Mouse (Mus musculus) neural tube, embryonic 14.5 days (tissue): Measurements from ENCODE around the gene Gbf1. TPM values are rescaled to one million over a fixed set of nuclear protein-coding genes. Genes with fewer than 3 reads are reported as not detected.

ENCODE experiments used
- ATAC-seq: fragments of 200-750 bp; cut with Nextera tagmentation; 2 replicates; pipeline ENCODE4 v1.8.0; 2017; ENCODE audit warnings: low read depth, mild to moderate bottlenecking, moderate TSS enrichment, moderate library complexity
- H3K27ac ChIP-seq: fragments of 300-500 bp; sonication (generic); 2 replicates; pipeline ENCODE4 v1.5.1; 2014; ENCODE audit warnings: low read depth, mild to moderate bottlenecking, control low read depth, low read length, moderate library complexity, mixed read lengths
- H3K27me3 ChIP-seq: fragments of 300-500 bp; sonication (generic); 2 replicates; pipeline ENCODE4 v1.6.1; 2014; ENCODE audit warnings: low read length; ENCODE audit not compliant: control insufficient read depth, insufficient read depth
- H3K36me3 ChIP-seq: fragments of 300-500 bp; sonication (generic); 2 replicates; pipeline ENCODE4 v1.6.1; 2014; ENCODE audit warnings: low read length, mixed read lengths; ENCODE audit not compliant: control insufficient read depth, insufficient read depth
- H3K4me1 ChIP-seq: fragments of 300-500 bp; sonication (generic); 2 replicates; pipeline ENCODE4 v1.6.1; 2014; ENCODE audit warnings: low read length; ENCODE audit not compliant: control insufficient read depth, insufficient read depth
- H3K4me2 ChIP-seq: fragments of 300-500 bp; sonication (generic); 2 replicates; pipeline ENCODE4 v1.6.1; 2014; ENCODE audit warnings: mild to moderate bottlenecking, low read depth, low read length, control low read depth
- H3K4me3 ChIP-seq: fragments of 300-500 bp; sonication (generic); 2 replicates; pipeline ENCODE4 v1.5.1; 2014; ENCODE audit warnings: low read depth, low read length, control low read depth, mixed read lengths
- H3K9ac ChIP-seq: fragments of 300-500 bp; sonication (generic); replicated peaks from 2 replicates; pipeline ENCODE4 v1.6.1; 2014; ENCODE audit warnings: low read depth, mild to moderate bottlenecking, control low read depth, low read length, mixed read lengths
- H3K9me3 ChIP-seq: fragments of 300-500 bp; sonication (generic); 2 replicates; pipeline ENCODE4 v1.6.1; 2016; ENCODE audit warnings: low read length; ENCODE audit not compliant: control insufficient read depth
- WGBS: fragments of 180-500 bp; shearing (Covaris S2); extraction: QIAGEN DNeasy Blood & Tissue Kit; methylation state at CpG from one replicate; pipeline ENCODE4 v1.1.7; 2014; 5-methylcytosine and 5-hydroxymethylcytosine counted together
- polyA plus RNA-seq: library from polyadenylated mRNA; unstranded; fragments of >200 nt; fragmentation: Nextera tagmentation; extraction: Ambion mirVana; gene quantifications from 2 replicates; pipeline ENCODE4 v1.2.1, GENCODE M21; 2014

Gene Gbf1
- polyA plus RNA-seq, 1 experiment from 2014 or later = 79.4 TPM

- Histone ChIP-seq H3K27me3 (peaks cover 8% of the 10 kb centered on the region), H3K9me3 (no peaks in the 10 kb centered on the region), H3K9ac (peak overlapping the region; percentile 32), H3K4me2 (peak overlapping the region; percentile 88), H3K4me3 (peak overlapping the region; percentile 40), H3K27ac (no peak overlapping the region), H3K36me3 (no peaks in the 10 kb centered on the region), H3K4me1 (peaks cover 17% of the 10 kb centered on the region)
- 1% methylated on average over 43 of the region's 43 CpGs for WGBS
- 0 out of 2 replicates have a peak, but pooled peaks have one; percentile 23 for ATAC-seq
Observed at GRCm38 (mm10) chr19:46305432-46306267, 153.3 kb downstream of the Gbf1 start.

GRCm38 (mm10) chr19:46306268-46306610 is 153.9 kb downstream of the Gbf1 start:
- peaks cover 17% of the 10 kb centered on the region for H3K4me1 ChIP-seq
- H3K9me3 ChIP-seq = no peaks in the 10 kb centered on the region
- no peak overlapping the region for H3K9ac ChIP-seq
- 49% methylated on average over 5 of the region's 5 CpGs for WGBS
- no peak for ATAC-seq
- H3K36me3 ChIP-seq = no peaks in the 10 kb centered on the region
- peaks cover 8% of the 10 kb centered on the region for H3K27me3 ChIP-seq
- no peak overlapping the region for H3K27ac ChIP-seq
- peak overlapping the region; percentile 40; the same call in 1 of the 2 replicates for H3K4me3 ChIP-seq
- peak overlapping the region; percentile 88; the same call in 1 of the 2 replicates for H3K4me2 ChIP-seq

GRCm38 (mm10) chr19:46306751-46307289 is 154.5 kb downstream of the Gbf1 start:
- WGBS = 92% methylated on average over 9 of the region's 9 CpGs
- H3K9me3 ChIP-seq = no peaks in the 10 kb centered on the region
- peaks cover 17% of the 10 kb centered on the region for H3K4me1 ChIP-seq
- no peak for ATAC-seq
- no peaks in the 10 kb centered on the region for H3K36me3 ChIP-seq
- H3K4me3 ChIP-seq = no peak overlapping the region
- no peak overlapping the region for H3K27ac ChIP-seq
- no peak overlapping the region for H3K9ac ChIP-seq
- H3K27me3 ChIP-seq = peaks cover 8% of the 10 kb centered on the region
- no peak overlapping the region for H3K4me2 ChIP-seq

- no peaks in the 10 kb centered on the region for H3K9me3 ChIP-seq
- WGBS = 74% methylated on average over 16 of the region's 16 CpGs
- H3K27ac ChIP-seq = no peak overlapping the region
- peaks cover 17% of the 10 kb centered on the region for H3K4me1 ChIP-seq
- no peak overlapping the region for H3K4me2 ChIP-seq
- peaks cover 5% of the 10 kb centered on the region for H3K36me3 ChIP-seq
- no peak overlapping the region for H3K4me3 ChIP-seq
- no peak overlapping the region for H3K9ac ChIP-seq
- H3K27me3 ChIP-seq = peaks cover 8% of the 10 kb centered on the region
- no peak for ATAC-seq
Observed at GRCm38 (mm10) chr19:46307781-46308180, 155.5 kb downstream of the Gbf1 start.

- no peak overlapping the region for H3K27ac ChIP-seq
- peak overlapping the region; percentile 80; the same call in 1 of the 2 replicates for H3K4me2 ChIP-seq
- no peak for ATAC-seq
- H3K27me3 ChIP-seq = peaks cover 8% of the 10 kb centered on the region
- peaks cover 17% of the 10 kb centered on the region for H3K4me1 ChIP-seq
- no peaks in the 10 kb centered on the region for H3K9me3 ChIP-seq
- H3K4me3 ChIP-seq = peak overlapping the region; percentile 33; the same call in 1 of the 2 replicates
- no peak overlapping the region; the same call in 1 of the 2 replicates for H3K9ac ChIP-seq
- 60% methylated on average over 16 of the region's 16 CpGs for WGBS
- H3K36me3 ChIP-seq = peaks cover 10% of the 10 kb centered on the region
Observed at GRCm38 (mm10) chr19:46308303-46308702, 156.0 kb downstream of the Gbf1 start.

- ATAC-seq = peak; percentile 76
- WGBS = 1% methylated on average over 46 of the region's 47 CpGs
- Histone ChIP-seq H3K9ac (peak overlapping the region; percentile 50; the same call in 1 of the 2 replicates), H3K4me2 (peak overlapping the region; percentile 80), H3K36me3 (peaks cover 12% of the 10 kb centered on the region), H3K27me3 (peaks cover 10% of the 10 kb centered on the region), H3K9me3 (no peaks in the 10 kb centered on the region), H3K4me1 (peaks cover 17% of the 10 kb centered on the region), H3K27ac (no peak overlapping the region), H3K4me3 (peak overlapping the region; percentile 33)
Observed at GRCm38 (mm10) chr19:46308706-46309435, 156.6 kb downstream of the Gbf1 start.

GRCm38 (mm10) chr19:46309651-46310305 is 157.5 kb downstream of the Gbf1 start:
- Histone ChIP-seq H3K4me1 (peaks cover 11% of the 10 kb centered on the region), H3K4me2 (no peak overlapping the region), H3K9me3 (no peaks in the 10 kb centered on the region), H3K36me3 (peaks cover 12% of the 10 kb centered on the region), H3K4me3 (no peak overlapping the region), H3K9ac (no peak overlapping the region), H3K27ac (no peak overlapping the region), H3K27me3 (peaks cover 19% of the 10 kb centered on the region)
- 84% methylated on average over 21 of the region's 21 CpGs for WGBS
- ATAC-seq = no peak

GRCm38 (mm10) chr19:46310312-46310865 is 158.1 kb downstream of the Gbf1 start:
- Histone ChIP-seq H3K4me1 (peaks cover 5% of the 10 kb centered on the region; the same call in 1 of the 2 replicates), H3K27me3 (peaks cover 21% of the 10 kb centered on the region), H3K36me3 (peaks cover 12% of the 10 kb centered on the region), H3K9ac (no peak overlapping the region), H3K4me3 (no peak overlapping the region), H3K4me2 (no peak overlapping the region), H3K27ac (no peak overlapping the region), H3K9me3 (no peaks in the 10 kb centered on the region)
- 90% methylated on average over 12 of the region's 12 CpGs for WGBS
- ATAC-seq = no peak
